In the genomic region with DNA sequence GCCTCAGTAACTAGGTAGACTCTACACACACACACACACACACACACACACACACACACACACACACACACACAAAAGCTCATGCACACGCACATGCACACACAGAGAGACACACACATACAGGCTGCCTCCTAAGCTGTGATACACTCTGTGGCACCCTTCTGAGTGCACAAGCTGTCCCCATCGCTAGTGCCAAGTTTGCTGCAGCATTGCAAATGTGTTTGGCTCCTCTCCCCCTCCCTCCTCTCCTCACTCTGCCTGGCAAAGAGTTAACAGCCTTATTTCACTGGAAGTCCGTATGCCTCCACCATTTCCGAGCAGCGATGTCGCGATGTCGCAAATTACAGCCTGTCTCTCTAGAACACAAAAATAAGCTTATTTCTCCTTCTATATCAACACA, we compare ENCODE assay signal across 13 mouse cellular contexts.
DNase-seq lines count a peak whose midpoint lies in the region; ATAC-seq and TF ChIP-seq lines count a peak whose summit lies in the region.
"Had no signal": no experiment of that assay in that cellular context is flagged by ENCODE, and none has a peak within 500 bp of the region (broad histone marks: within the 10 kb centered on the region; RNA-seq: fewer than 3 reads in every experiment).

No protein-coding gene starts in this region.

- no peaks in the 10 kb centered on the region for H3K9me3 ChIP-seq in midbrain, postnatal 0 days (ENCODE audit: low read length)
- H3K9me3 ChIP-seq in midbrain, embryonic 13.5 days = no peaks in the 10 kb centered on the region
- no peaks in the 10 kb centered on the region for H3K9me3 ChIP-seq in forebrain, postnatal 0 days (ENCODE audit: low read length)
- no peaks in the 10 kb centered on the region for H3K9me3 ChIP-seq in intestine, embryonic 16.5 days (ENCODE audit: control insufficient read depth, low read length)
- H3K9me3 ChIP-seq: kidney, embryonic 15.5 days; lung, embryonic 15.5 days; neural tube, embryonic 12.5 days had no signal

- peak; percentile 89 for DNase-seq in midbrain, postnatal 0 days (ENCODE audit: low spot score)
- peak; percentile 95 for DNase-seq in forebrain, postnatal 0 days
- DNase-seq in left cerebral cortex, adult 18-20 months (ENCODE audit: low spot score in 2 of 2) = peak; percentile 42 to 58
- DNase-seq in kidney, postnatal 14 days = no peak
- no peak for DNase-seq in heart, postnatal 36 days
- DNase-seq in gastrocnemius, adult 18-20 months (ENCODE audit: low spot score) = no peak
- DNase-seq: adrenal gland, postnatal 36 days had no signal

- no peaks in the 10 kb centered on the region for H3K36me3 ChIP-seq in midbrain, postnatal 0 days (ENCODE audit: insufficient read depth, low read length)
- no peaks in the 10 kb centered on the region for H3K36me3 ChIP-seq in midbrain, embryonic 13.5 days
- no peaks in the 10 kb centered on the region for H3K36me3 ChIP-seq in forebrain, postnatal 0 days (ENCODE audit: insufficient read depth)
- no peaks in the 10 kb centered on the region for H3K36me3 ChIP-seq in intestine, embryonic 16.5 days (ENCODE audit: control insufficient read depth, insufficient read depth, low read length)
- H3K36me3 ChIP-seq: kidney, embryonic 15.5 days; lung, embryonic 15.5 days; neural tube, embryonic 12.5 days had no signal

- no peak overlapping the region for H3K9ac ChIP-seq in midbrain, postnatal 0 days (replicated peaks; ENCODE audit: low read length, poor library complexity, severe bottlenecking)
- H3K9ac ChIP-seq in midbrain, embryonic 13.5 days (replicated peaks) = no peak overlapping the region
- no peak overlapping the region; the same call in 1 of the 2 replicates for H3K9ac ChIP-seq in forebrain, postnatal 0 days
- no peak overlapping the region for H3K9ac ChIP-seq in intestine, embryonic 16.5 days (ENCODE audit: low read depth, low read length)
- H3K9ac ChIP-seq: kidney, embryonic 15.5 days; lung, embryonic 15.5 days; neural tube, embryonic 12.5 days had no signal

- no peaks in the 10 kb centered on the region for H3K27me3 ChIP-seq in midbrain, postnatal 0 days (ENCODE audit: insufficient read depth, low read length)
- H3K27me3 ChIP-seq in midbrain, embryonic 13.5 days = peaks cover 3% of the 10 kb centered on the region; the same call in 1 of the 2 replicates
- H3K27me3 ChIP-seq in forebrain, postnatal 0 days (ENCODE audit: insufficient read depth, low read length) = no peaks in the 10 kb centered on the region
- no peaks in the 10 kb centered on the region for H3K27me3 ChIP-seq in intestine, embryonic 16.5 days (replicated peaks; ENCODE audit: control insufficient read depth, insufficient read depth, low read length)
- H3K27me3 ChIP-seq: kidney, embryonic 15.5 days; lung, embryonic 15.5 days; neural tube, embryonic 12.5 days had no signal

- no peak overlapping the region; the same call in 1 of the 2 replicates for H3K4me2 ChIP-seq in midbrain, postnatal 0 days (ENCODE audit: low read depth, low read length, poor library complexity, severe bottlenecking)
- H3K4me2 ChIP-seq in midbrain, embryonic 13.5 days (replicated peaks) = no peak overlapping the region
- H3K4me2 ChIP-seq in forebrain, postnatal 0 days (ENCODE audit: low read depth) = peak overlapping the region; percentile 23
- H3K4me2 ChIP-seq in intestine, embryonic 16.5 days (ENCODE audit: low read depth, low read length) = no peak overlapping the region
- H3K4me2 ChIP-seq: kidney, embryonic 15.5 days; lung, embryonic 15.5 days; neural tube, embryonic 12.5 days had no signal

- no peaks in the 10 kb centered on the region; the same call in 1 of the 2 replicates for H3K4me1 ChIP-seq in midbrain, postnatal 0 days (ENCODE audit: insufficient read depth, low read length)
- peaks cover 10% of the 10 kb centered on the region for H3K4me1 ChIP-seq in midbrain, embryonic 13.5 days (replicated peaks)
- H3K4me1 ChIP-seq in forebrain, postnatal 0 days (ENCODE audit: insufficient read depth) = peaks cover 5% of the 10 kb centered on the region; the same call in 1 of the 2 replicates
- no peaks in the 10 kb centered on the region; the same call in 1 of the 2 replicates for H3K4me1 ChIP-seq in intestine, embryonic 16.5 days (ENCODE audit: control insufficient read depth, insufficient read depth, low read length)

- no peak overlapping the region for H3K4me3 ChIP-seq in midbrain, postnatal 0 days (ENCODE audit: low read depth, low read length)
- H3K4me3 ChIP-seq in midbrain, embryonic 13.5 days (replicated peaks) = no peak overlapping the region
- H3K4me3 ChIP-seq in forebrain, postnatal 0 days (ENCODE audit: low read depth, low read length) = 0 out of 2 replicates have a peak overlapping the region, but pooled peaks have one; percentile 4
- no peak overlapping the region for H3K4me3 ChIP-seq in intestine, embryonic 16.5 days (ENCODE audit: low read length)
- H3K4me3 ChIP-seq: kidney, embryonic 15.5 days; lung, embryonic 15.5 days; neural tube, embryonic 12.5 days had no signal

- 56% methylated on average over 8 of the region's 8 CpGs for WGBS in midbrain, postnatal 0 days
- 76% methylated on average over 8 of the region's 8 CpGs for WGBS in midbrain, embryonic 13.5 days
- 26% methylated on average over 8 of the region's 8 CpGs for WGBS in forebrain, postnatal 0 days
- WGBS in intestine, embryonic 16.5 days = 68% methylated on average over 8 of the region's 8 CpGs

- intact Hi-C loops in heart, postnatal 36 days (cut with DNase I) = no loop called here

- no peak overlapping the region for H3K27ac ChIP-seq in midbrain, postnatal 0 days (ENCODE audit: low read depth, low read length)
- H3K27ac ChIP-seq in midbrain, embryonic 13.5 days = no peak overlapping the region; the same call in 1 of the 2 replicates
- H3K27ac ChIP-seq in forebrain, postnatal 0 days (ENCODE audit: low read depth, low read length) = peak overlapping the region; percentile 75
- H3K27ac ChIP-seq in intestine, embryonic 16.5 days (ENCODE audit: low read length) = no peak overlapping the region
- H3K27ac ChIP-seq: kidney, embryonic 15.5 days; lung, embryonic 15.5 days; neural tube, embryonic 12.5 days; stomach, postnatal 0 days had no signal

- TF ChIP-seq CTCF in midbrain, postnatal 0 days (IDR thresholded peaks at IDR 0.05) = no peak
- TF ChIP-seq CTCF in forebrain, postnatal 0 days (IDR thresholded peaks at IDR 0.05; ENCODE audit: low read depth) = no peak

- no peak for ATAC-seq in midbrain, postnatal 0 days (ENCODE audit: low FRiP score)
- no peak for ATAC-seq in midbrain, embryonic 13.5 days
- peak; percentile 93 for ATAC-seq in forebrain, postnatal 0 days
- ATAC-seq in intestine, embryonic 16.5 days = no peak

Comparison
In these comparisons a context has a peak if more than half of its experiments do, and no peak if none do; other contexts are left out.
1. DNase-seq: peak in midbrain, postnatal 0 days (single experiment), forebrain, postnatal 0 days (single experiment) and left cerebral cortex, adult 18-20 months (2 of 2); none in kidney, postnatal 14 days (single experiment), heart, postnatal 36 days (0 of 2) and gastrocnemius, adult 18-20 months (single experiment).